Mouse (Mus musculus) midbrain, embryonic 10.5 days (tissue): Measurements from ENCODE around the gene Ripply3. TPM values are rescaled to one million over a fixed set of nuclear protein-coding genes. Genes with fewer than 3 reads are reported as not detected.
"Not testable (repeated sequence)": the region's sequence is repeated elsewhere in the genome, so short reads cannot be mapped to it uniquely, and the experiment has no call there.

ENCODE experiments used
- DNase-seq: peaks from one replicate; pipeline ENCODE4 v3.0.0-alpha.2; 2017; ENCODE audit warnings: low spot score
- H3K27ac ChIP-seq: fragments of 300-500 bp; sonication (generic); replicated peaks from 2 replicates; pipeline ENCODE4 v1.5.1; 2016; ENCODE audit warnings: mild to moderate bottlenecking
- H3K27me3 ChIP-seq: fragments of 300-500 bp; sonication (generic); 2 replicates; pipeline ENCODE4 v1.6.1; 2016; ENCODE audit warnings: low read depth, mild to moderate bottlenecking; ENCODE audit not compliant: poor library complexity, severe bottlenecking
- H3K36me3 ChIP-seq: fragments of 300-500 bp; sonication (generic); 2 replicates; pipeline ENCODE4 v1.6.1; 2016; ENCODE audit warnings: mild to moderate bottlenecking, moderate library complexity
- H3K4me1 ChIP-seq: fragments of 300-500 bp; sonication (generic); 2 replicates; pipeline ENCODE4 v1.6.1; 2016
- H3K4me3 ChIP-seq: fragments of 300-500 bp; sonication (generic); 2 replicates; pipeline ENCODE4 v1.5.1; 2016; ENCODE audit warnings: mild to moderate bottlenecking, moderate library complexity
- H3K9me3 ChIP-seq: fragments of 300-500 bp; sonication (generic); replicated peaks from 2 replicates; pipeline ENCODE4 v1.6.1; 2016; ENCODE audit warnings: mild to moderate bottlenecking
- WGBS: fragments of 180-500 bp; shearing (Covaris S2); methylation state at CpG from one replicate; pipeline ENCODE4 v1.1.7; 2016; 5-methylcytosine and 5-hydroxymethylcytosine counted together
- polyA plus RNA-seq: library from polyadenylated mRNA; unstranded; fragments of >200 nt; fragmentation: Nextera tagmentation; extraction: Ambion mirVana; gene quantifications from 2 replicates; pipeline ENCODE4 v1.2.1, GENCODE M21; 2016

Gene Ripply3
- polyA plus RNA-seq, 1 experiment from 2014 or later: 6.1 TPM

GRCm38 (mm10) chr16:94326008-94326407, 2.2 kb upstream of the Ripply3 start:
- Histone ChIP-seq H3K27me3 (peaks cover 53% of the 10 kb centered on the region), H3K36me3 (no peaks in the 10 kb centered on the region), H3K9me3 (no peaks in the 10 kb centered on the region), H3K27ac (no peak overlapping the region), H3K4me3 (no peak overlapping the region), H3K4me1 (peaks cover 34% of the 10 kb centered on the region)
- DNase-seq: no peak
- 88% methylated on average over 3 of the region's 3 CpGs for WGBS

GRCm38 (mm10) chr16:94328881-94329867, 954 bp downstream of the Ripply3 start:
- H3K4me3 ChIP-seq: peak overlapping the region; percentile 64
- peak; percentile 50 for DNase-seq
- WGBS: 7% methylated on average over 25 of the region's 25 CpGs
- peaks cover 34% of the 10 kb centered on the region for H3K4me1 ChIP-seq
- no peaks in the 10 kb centered on the region for H3K36me3 ChIP-seq
- H3K27ac ChIP-seq: peak overlapping the region; percentile 23; the same call in 1 of the 2 replicates
- peaks cover 57% of the 10 kb centered on the region for H3K27me3 ChIP-seq
- no peaks in the 10 kb centered on the region for H3K9me3 ChIP-seq

- 32% methylated on average over 5 of the region's 5 CpGs for WGBS
- H3K27me3 ChIP-seq: peaks cover 57% of the 10 kb centered on the region
- H3K9me3 ChIP-seq: no peaks in the 10 kb centered on the region
- peak; percentile 28 for DNase-seq
- H3K36me3 ChIP-seq: no peaks in the 10 kb centered on the region
- peak overlapping the region; percentile 42 for H3K27ac ChIP-seq
- peaks cover 34% of the 10 kb centered on the region for H3K4me1 ChIP-seq
- H3K4me3 ChIP-seq: no peak overlapping the region
Observed at GRCm38 (mm10) chr16:94330429-94330828, 2.2 kb downstream of the Ripply3 start.

- no peak for DNase-seq
- 87% methylated on average over 9 of the region's 9 CpGs for WGBS
- Histone ChIP-seq H3K27ac (no peak overlapping the region), H3K9me3 (no peaks in the 10 kb centered on the region), H3K36me3 (no peaks in the 10 kb centered on the region; the same call in 1 of the 2 replicates), H3K27me3 (peaks cover 47% of the 10 kb centered on the region), H3K4me3 (no peak overlapping the region), H3K4me1 (peaks cover 38% of the 10 kb centered on the region)
Observed at GRCm38 (mm10) chr16:94331233-94331885, 3.1 kb downstream of the Ripply3 start.

- peak; percentile 58 for DNase-seq
- WGBS: 56% methylated on average over 5 of the region's 5 CpGs
- H3K4me1 ChIP-seq: peaks cover 38% of the 10 kb centered on the region
- H3K27ac ChIP-seq: no peak overlapping the region
- no peak overlapping the region for H3K4me3 ChIP-seq
- H3K36me3 ChIP-seq: no peaks in the 10 kb centered on the region; the same call in 1 of the 2 replicates
- no peaks in the 10 kb centered on the region for H3K9me3 ChIP-seq
- H3K27me3 ChIP-seq: peaks cover 43% of the 10 kb centered on the region
Observed at GRCm38 (mm10) chr16:94331886-94332252, 3.6 kb downstream of the Ripply3 start.

- H3K4me1 ChIP-seq: peaks cover 5% of the 10 kb centered on the region
- whole genome bisulfite sequencing: 54% methylated on average over 5 of the region's 5 CpGs
- no peaks in the 10 kb centered on the region; the same call in 1 of the 2 replicates for H3K36me3 ChIP-seq
- H3K4me3 ChIP-seq: no peak overlapping the region
- H3K27me3 ChIP-seq: peaks cover 5% of the 10 kb centered on the region
- DNase-seq: no peak
- no peaks in the 10 kb centered on the region for H3K9me3 ChIP-seq
- peak overlapping the region; percentile 28 for H3K27ac ChIP-seq
Observed at GRCm38 (mm10) chr16:94335656-94336055, 7.4 kb downstream of the Ripply3 start.

- WGBS: 90% methylated on average over 22 of the region's 22 CpGs
- H3K27me3 ChIP-seq, H3K9me3 ChIP-seq, DNase-seq, H3K27ac ChIP-seq, H3K4me1 ChIP-seq, H3K4me3 ChIP-seq, H3K36me3 ChIP-seq: not testable (repeated sequence)
Observed at GRCm38 (mm10) chr16:94339164-94340160, 11.2 kb downstream of the Ripply3 start.

- 98% methylated on average over 1 of the region's 1 CpGs for whole genome bisulfite sequencing
- Histone ChIP-seq H3K4me1 (peaks cover 10% of the 10 kb centered on the region), H3K4me3 (no peak overlapping the region), H3K36me3 (no peaks in the 10 kb centered on the region), H3K27ac (no peak overlapping the region), H3K9me3 (no peaks in the 10 kb centered on the region), H3K27me3 (no peaks in the 10 kb centered on the region)
- no peak for DNase-seq
Observed at GRCm38 (mm10) chr16:94345733-94346132, 17.5 kb downstream of the Ripply3 start.

GRCm38 (mm10) chr16:94347080-94347731, 19.0 kb downstream of the Ripply3 start:
- Histone ChIP-seq H3K27me3 (no peaks in the 10 kb centered on the region), H3K27ac (no peak overlapping the region), H3K9me3 (no peaks in the 10 kb centered on the region), H3K4me3 (no peak overlapping the region), H3K4me1 (peaks cover 10% of the 10 kb centered on the region), H3K36me3 (no peaks in the 10 kb centered on the region)
- no peak for DNase-seq
- WGBS: 86% methylated on average over 7 of the region's 7 CpGs

- no peaks in the 10 kb centered on the region for H3K9me3 ChIP-seq
- no peaks in the 10 kb centered on the region for H3K27me3 ChIP-seq
- H3K4me1 ChIP-seq: peaks cover 14% of the 10 kb centered on the region
- WGBS: 83% methylated on average over 2 of the region's 2 CpGs
- no peaks in the 10 kb centered on the region for H3K36me3 ChIP-seq
- no peak for DNase-seq
- H3K4me3 ChIP-seq: no peak overlapping the region
- H3K27ac ChIP-seq: no peak overlapping the region
Observed at GRCm38 (mm10) chr16:94348779-94349178, 20.6 kb downstream of the Ripply3 start.

GRCm38 (mm10) chr16:94349588-94350286, 21.5 kb downstream of the Ripply3 start:
- Histone ChIP-seq H3K4me1 (peaks cover 16% of the 10 kb centered on the region), H3K36me3 (no peaks in the 10 kb centered on the region), H3K9me3 (no peaks in the 10 kb centered on the region), H3K27me3 (no peaks in the 10 kb centered on the region), H3K27ac (no peak overlapping the region), H3K4me3 (no peak overlapping the region)
- 80% methylated on average over 11 of the region's 11 CpGs for WGBS
- DNase-seq: no peak
